Mouse (Mus musculus) C2C12 (cell line): Measurements from ENCODE around the gene Mgrn1.

Experiments
- CEBPB ChIP-seq: IDR thresholded peaks from one replicate; pipeline ENCODE4 v1.6.1; 2011; ENCODE audit warnings: low read depth, mild to moderate bottlenecking, control low read depth, moderate library complexity
- CTCF ChIP-seq: IDR thresholded peaks from one replicate; pipeline ENCODE4 v1.5.1; 2011; ENCODE audit not compliant: control insufficient read depth, insufficient read depth, insufficient read length
- MAX ChIP-seq: IDR thresholded peaks from one replicate; pipeline ENCODE4 v1.6.1; 2011; ENCODE audit warnings: mild to moderate bottlenecking, control low read depth
- MYOG ChIP-seq: IDR thresholded peaks from one replicate; pipeline ENCODE4 v1.6.1; 2011; ENCODE audit not compliant: control insufficient read depth, insufficient read length; ENCODE audit errors: extremely low read depth
- USF1 ChIP-seq: IDR thresholded peaks from one replicate; pipeline ENCODE4 v1.6.1; 2011; ENCODE audit warnings: low read depth, mild to moderate bottlenecking, control low read depth, moderate library complexity

- TF ChIP-seq CTCF (no peak), CEBPB (no peak), MAX (no peak), USF1 (no peak), MYOG (no peak)
These were observed 82.4 kb downstream of the Mgrn1 start for GRCm38 (mm10) chr16:4968426-4968825.
